Mouse (Mus musculus) neural tube, embryonic 14.5 days (tissue): Measurements from ENCODE around the gene Fam13c. TPM values are rescaled to one million over a fixed set of nuclear protein-coding genes. Genes with fewer than 3 reads are reported as not detected.
A peak's percentile ranks its signal among the peaks of the same experiment; 100 is the strongest.

Source experiments
- ATAC-seq: fragments of 200-750 bp; cut with Nextera tagmentation; 2 replicates; pipeline ENCODE4 v1.8.0; 2017; ENCODE audit warnings: low read depth, mild to moderate bottlenecking, moderate TSS enrichment, moderate library complexity
- H3K27ac ChIP-seq: fragments of 300-500 bp; sonication (generic); 2 replicates; pipeline ENCODE4 v1.5.1; 2014; ENCODE audit warnings: low read depth, mild to moderate bottlenecking, control low read depth, low read length, moderate library complexity, mixed read lengths
- H3K27me3 ChIP-seq: fragments of 300-500 bp; sonication (generic); 2 replicates; pipeline ENCODE4 v1.6.1; 2014; ENCODE audit warnings: low read length; ENCODE audit not compliant: control insufficient read depth, insufficient read depth
- H3K36me3 ChIP-seq: fragments of 300-500 bp; sonication (generic); 2 replicates; pipeline ENCODE4 v1.6.1; 2014; ENCODE audit warnings: low read length, mixed read lengths; ENCODE audit not compliant: control insufficient read depth, insufficient read depth
- H3K4me1 ChIP-seq: fragments of 300-500 bp; sonication (generic); 2 replicates; pipeline ENCODE4 v1.6.1; 2014; ENCODE audit warnings: low read length; ENCODE audit not compliant: control insufficient read depth, insufficient read depth
- H3K4me2 ChIP-seq: fragments of 300-500 bp; sonication (generic); 2 replicates; pipeline ENCODE4 v1.6.1; 2014; ENCODE audit warnings: mild to moderate bottlenecking, low read depth, low read length, control low read depth
- H3K4me3 ChIP-seq: fragments of 300-500 bp; sonication (generic); 2 replicates; pipeline ENCODE4 v1.5.1; 2014; ENCODE audit warnings: low read depth, low read length, control low read depth, mixed read lengths
- H3K9ac ChIP-seq: fragments of 300-500 bp; sonication (generic); replicated peaks from 2 replicates; pipeline ENCODE4 v1.6.1; 2014; ENCODE audit warnings: low read depth, mild to moderate bottlenecking, control low read depth, low read length, mixed read lengths
- H3K9me3 ChIP-seq: fragments of 300-500 bp; sonication (generic); 2 replicates; pipeline ENCODE4 v1.6.1; 2016; ENCODE audit warnings: low read length; ENCODE audit not compliant: control insufficient read depth
- WGBS: fragments of 180-500 bp; shearing (Covaris S2); extraction: QIAGEN DNeasy Blood & Tissue Kit; methylation state at CpG from one replicate; pipeline ENCODE4 v1.1.7; 2014; 5-methylcytosine and 5-hydroxymethylcytosine counted together
- polyA plus RNA-seq: library from polyadenylated mRNA; unstranded; fragments of >200 nt; fragmentation: Nextera tagmentation; extraction: Ambion mirVana; gene quantifications from 2 replicates; pipeline ENCODE4 v1.2.1, GENCODE M21; 2014

Gene Fam13c
- polyA plus RNA-seq, 1 experiment from 2014 or later, result 22.4 TPM

DNA sequence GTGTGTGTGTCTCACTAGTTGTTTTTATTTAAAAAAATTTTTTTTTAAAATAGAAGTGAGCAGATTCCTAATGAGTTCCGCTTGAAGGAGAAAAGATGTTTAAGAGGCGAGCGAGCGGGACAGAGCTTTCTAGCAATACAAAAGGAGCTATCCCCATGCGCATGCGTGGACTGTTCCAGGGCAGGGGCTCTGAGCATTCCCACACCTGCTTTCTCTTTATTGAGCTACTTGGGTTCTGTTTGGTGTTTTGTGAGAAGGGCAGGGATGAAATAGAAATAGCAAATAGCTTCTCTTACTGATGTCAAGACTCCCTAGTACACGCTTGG, 45.0 kb downstream of the Fam13c start:
- Histone ChIP-seq H3K27ac (peak overlapping the region; percentile 66), H3K4me2 (peak overlapping the region; percentile 39; the same call in 1 of the 2 replicates), H3K4me1 (peaks cover 10% of the 10 kb centered on the region; the same call in 1 of the 2 replicates), H3K9me3 (no peaks in the 10 kb centered on the region), H3K36me3 (peaks cover 6% of the 10 kb centered on the region; the same call in 1 of the 2 replicates), H3K27me3 (no peaks in the 10 kb centered on the region), H3K9ac (0 out of 2 replicates have a peak overlapping the region, but pooled peaks have one; percentile 39), H3K4me3 (no peak overlapping the region)
- ATAC-seq, result peak; percentile 78
- 7% methylated on average over 7 of the region's 7 CpGs for whole genome bisulfite sequencing

DNA sequence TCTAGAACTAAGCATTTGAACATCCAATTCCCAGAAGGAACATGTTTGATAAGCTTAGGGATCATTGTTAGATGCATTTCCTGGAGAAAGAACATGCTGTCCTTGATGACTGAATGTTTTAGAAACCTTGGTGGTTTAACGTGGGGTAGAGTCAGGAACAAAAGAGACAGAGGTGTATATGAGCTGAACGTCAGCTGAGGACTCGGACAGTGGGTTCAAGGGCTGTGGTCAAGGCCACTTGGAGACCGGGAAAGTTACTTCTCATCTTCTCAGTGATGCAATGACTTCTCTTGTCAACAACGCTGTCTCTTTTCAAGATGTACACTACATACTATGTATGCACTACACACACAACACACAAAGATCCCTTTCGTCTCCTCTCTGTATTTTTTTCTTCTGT, 46.4 kb downstream of the Fam13c start:
- H3K27me3 ChIP-seq, result no peaks in the 10 kb centered on the region
- H3K4me3 ChIP-seq, result no peak overlapping the region
- no peak for ATAC-seq
- 93% methylated on average over 6 of the region's 6 CpGs for WGBS
- H3K36me3 ChIP-seq, result no peaks in the 10 kb centered on the region
- no peak overlapping the region for H3K27ac ChIP-seq
- no peaks in the 10 kb centered on the region for H3K9me3 ChIP-seq
- H3K9ac ChIP-seq, result no peak overlapping the region
- H3K4me1 ChIP-seq, result peaks cover 10% of the 10 kb centered on the region; the same call in 1 of the 2 replicates
- no peak overlapping the region for H3K4me2 ChIP-seq

DNA sequence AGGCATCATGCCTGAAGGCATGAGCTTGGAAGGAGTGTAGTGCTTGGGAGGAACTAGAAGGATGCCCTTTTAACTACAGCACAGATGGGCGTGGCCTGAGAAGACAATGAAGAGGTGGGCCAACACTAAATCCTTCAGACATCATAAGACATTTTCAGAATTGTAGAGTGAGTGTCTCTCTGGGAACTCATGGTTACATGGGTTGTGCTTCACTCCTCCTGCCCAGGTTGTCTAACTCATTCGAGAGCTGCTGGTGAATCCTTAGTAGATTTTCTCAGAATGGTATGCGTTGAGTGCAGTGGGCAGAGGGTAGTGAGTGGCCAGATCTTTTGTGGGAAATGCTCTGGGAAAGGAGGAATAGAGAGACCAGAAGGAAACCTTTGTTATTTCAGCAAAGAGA, 53.6 kb downstream of the Fam13c start:
- Histone ChIP-seq H3K9ac (no peak overlapping the region), H3K9me3 (no peaks in the 10 kb centered on the region), H3K4me1 (no peaks in the 10 kb centered on the region), H3K4me3 (no peak overlapping the region), H3K4me2 (no peak overlapping the region), H3K36me3 (no peaks in the 10 kb centered on the region), H3K27ac (no peak overlapping the region), H3K27me3 (no peaks in the 10 kb centered on the region)
- no peak for ATAC-seq
- WGBS, result 94% methylated on average over 3 of the region's 3 CpGs

GRCm38 (mm10) chr10:70494441-70494840, 54.2 kb downstream of the Fam13c start:
- Histone ChIP-seq H3K4me2 (no peak overlapping the region), H3K4me3 (no peak overlapping the region), H3K4me1 (0 out of 2 replicates have a peak, but pooled peaks cover 2% of the 10 kb centered on the region), H3K9me3 (no peaks in the 10 kb centered on the region), H3K36me3 (no peaks in the 10 kb centered on the region), H3K9ac (no peak overlapping the region), H3K27me3 (no peaks in the 10 kb centered on the region), H3K27ac (no peak overlapping the region)
- WGBS, result 75% methylated on average over 2 of the region's 2 CpGs
- ATAC-seq, result no peak

DNA sequence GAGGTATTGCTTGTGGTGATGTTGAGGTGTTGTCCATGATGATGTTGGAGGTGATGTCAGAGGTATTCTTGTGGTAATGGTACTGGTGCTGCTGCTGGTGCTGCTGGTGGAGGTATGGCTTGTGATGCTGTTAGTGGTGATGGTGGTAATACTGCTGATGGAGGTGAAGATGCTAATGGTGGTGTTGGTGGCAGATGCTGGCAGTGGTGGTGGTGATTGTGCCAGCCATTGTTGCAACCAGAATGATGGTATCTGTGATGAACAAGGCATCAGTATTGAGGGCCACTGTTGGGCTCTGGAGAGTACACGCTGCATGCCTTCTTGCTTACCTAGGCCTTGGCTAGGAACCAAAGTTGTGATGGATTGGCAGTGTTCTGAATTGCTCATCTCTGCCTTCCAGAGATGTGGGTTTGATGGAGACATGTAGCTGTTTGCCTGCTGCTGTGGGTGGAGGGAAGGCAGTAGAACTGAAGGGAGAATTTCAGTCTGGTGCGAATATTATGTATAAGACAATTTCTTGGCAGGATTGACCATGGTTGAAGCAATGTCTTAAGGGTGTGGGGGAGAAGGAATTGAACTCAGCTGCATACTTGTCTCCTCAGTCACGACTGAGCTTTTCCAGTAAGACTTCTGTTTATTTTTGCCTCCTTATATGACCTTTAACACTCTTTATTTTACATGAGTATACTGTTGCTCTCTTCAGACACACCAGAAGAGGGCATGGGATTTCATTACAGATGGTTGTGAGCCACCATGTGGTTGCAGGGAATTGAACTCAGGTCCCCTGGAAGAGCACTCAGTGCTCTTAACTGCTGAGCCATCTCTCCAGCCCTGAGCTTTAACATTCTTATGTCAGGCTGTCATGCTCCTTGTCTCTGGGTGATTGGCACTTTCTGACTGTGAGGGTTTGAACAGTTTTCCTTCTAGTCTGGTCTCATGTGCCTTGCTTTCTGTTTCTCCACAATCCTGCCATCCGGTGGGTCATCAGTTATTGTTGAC, 55.1 kb downstream of the Fam13c start:
- no peaks in the 10 kb centered on the region for H3K27me3 ChIP-seq
- H3K9ac ChIP-seq, result no peak overlapping the region
- ATAC-seq, result no peak
- H3K9me3 ChIP-seq, result no peaks in the 10 kb centered on the region
- no peak overlapping the region for H3K4me3 ChIP-seq
- no peaks in the 10 kb centered on the region for H3K36me3 ChIP-seq
- 82% methylated on average over 4 of the region's 4 CpGs for WGBS
- 0 out of 2 replicates have a peak, but pooled peaks cover 3% of the 10 kb centered on the region for H3K4me1 ChIP-seq
- H3K4me2 ChIP-seq, result no peak overlapping the region
- no peak overlapping the region for H3K27ac ChIP-seq

DNA sequence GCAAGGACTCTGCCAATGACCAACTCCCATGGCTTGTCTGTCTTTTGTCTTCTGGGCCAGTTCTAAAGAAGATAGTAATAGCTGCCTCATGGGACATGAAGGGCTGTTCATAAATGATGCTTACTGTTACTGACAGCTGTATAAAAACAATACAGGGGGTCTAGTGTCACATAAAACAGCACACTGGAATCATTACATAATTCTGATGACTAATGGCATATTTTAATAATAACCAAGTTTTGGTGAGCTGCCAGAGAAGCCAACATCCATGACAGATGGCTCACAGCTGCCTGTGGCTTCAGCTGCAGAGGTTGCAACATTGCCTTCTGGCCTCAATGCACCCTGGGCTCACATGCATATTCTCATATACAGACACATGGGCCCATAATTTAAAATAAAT, 56.7 kb downstream of the Fam13c start:
- Histone ChIP-seq H3K27me3 (no peaks in the 10 kb centered on the region), H3K4me3 (no peak overlapping the region), H3K27ac (no peak overlapping the region), H3K36me3 (no peaks in the 10 kb centered on the region), H3K9ac (no peak overlapping the region), H3K4me2 (no peak overlapping the region), H3K4me1 (0 out of 2 replicates have a peak, but pooled peaks cover 3% of the 10 kb centered on the region), H3K9me3 (no peaks in the 10 kb centered on the region)
- ATAC-seq, result no peak

DNA sequence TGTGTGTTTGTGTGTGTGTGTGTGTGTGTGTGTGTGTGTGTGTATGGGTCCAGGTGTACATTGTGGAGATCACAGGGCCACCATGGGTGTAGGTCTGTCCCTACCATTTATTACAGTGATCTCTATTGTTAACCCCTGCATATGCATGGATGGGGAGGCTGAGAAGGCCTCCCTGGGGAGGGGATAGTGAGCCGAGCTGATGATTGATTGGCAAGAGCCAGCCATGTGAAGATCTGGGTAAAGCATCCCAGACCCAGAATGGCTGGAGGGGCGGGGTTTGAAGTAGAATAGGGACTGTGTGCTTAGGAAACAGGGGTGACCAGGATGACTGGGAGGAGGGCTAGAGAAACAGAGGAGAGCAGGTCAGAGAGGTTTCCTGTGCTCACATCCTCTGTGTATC, 58.0 kb downstream of the Fam13c start:
- Histone ChIP-seq H3K4me3 (no peak overlapping the region), H3K9me3 (no peaks in the 10 kb centered on the region), H3K27ac (no peak overlapping the region), H3K4me2 (no peak overlapping the region), H3K36me3 (no peaks in the 10 kb centered on the region), H3K27me3 (no peaks in the 10 kb centered on the region), H3K4me1 (0 out of 2 replicates have a peak, but pooled peaks cover 3% of the 10 kb centered on the region), H3K9ac (no peak overlapping the region)
- WGBS, result 38% methylated on average over 2 of the region's 2 CpGs
- 0 out of 2 replicates have a peak, but pooled peaks have one; percentile 17 for ATAC-seq

DNA sequence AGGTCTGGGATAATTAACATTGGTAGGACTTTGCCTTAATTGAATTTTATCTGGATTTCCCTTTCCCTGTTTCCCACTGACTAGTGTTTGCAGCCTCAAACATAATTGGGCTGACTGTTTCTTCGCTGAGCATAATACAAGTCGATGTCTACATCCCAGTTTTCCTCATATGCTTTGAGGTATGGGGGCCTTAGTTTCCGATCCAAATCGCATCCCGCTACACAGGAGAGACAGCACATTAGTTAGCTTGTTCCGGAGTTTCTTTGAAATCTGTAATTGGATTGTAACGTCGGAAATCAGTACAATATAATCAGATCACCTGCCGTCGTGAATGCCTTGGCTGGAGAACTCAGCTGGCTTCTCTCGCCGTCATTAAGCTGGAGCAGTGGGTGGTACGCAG, 59.0 kb downstream of the Fam13c start:
- no peak overlapping the region for H3K4me3 ChIP-seq
- 50% methylated on average over 13 of the region's 13 CpGs for WGBS
- H3K27me3 ChIP-seq, result no peaks in the 10 kb centered on the region
- peak overlapping the region; percentile 45; the same call in 1 of the 2 replicates for H3K27ac ChIP-seq
- H3K4me1 ChIP-seq, result 0 out of 2 replicates have a peak, but pooled peaks cover 3% of the 10 kb centered on the region
- H3K9me3 ChIP-seq, result no peaks in the 10 kb centered on the region
- H3K36me3 ChIP-seq, result no peaks in the 10 kb centered on the region
- H3K9ac ChIP-seq, result no peak overlapping the region
- no peak overlapping the region for H3K4me2 ChIP-seq
- ATAC-seq, result no peak

DNA sequence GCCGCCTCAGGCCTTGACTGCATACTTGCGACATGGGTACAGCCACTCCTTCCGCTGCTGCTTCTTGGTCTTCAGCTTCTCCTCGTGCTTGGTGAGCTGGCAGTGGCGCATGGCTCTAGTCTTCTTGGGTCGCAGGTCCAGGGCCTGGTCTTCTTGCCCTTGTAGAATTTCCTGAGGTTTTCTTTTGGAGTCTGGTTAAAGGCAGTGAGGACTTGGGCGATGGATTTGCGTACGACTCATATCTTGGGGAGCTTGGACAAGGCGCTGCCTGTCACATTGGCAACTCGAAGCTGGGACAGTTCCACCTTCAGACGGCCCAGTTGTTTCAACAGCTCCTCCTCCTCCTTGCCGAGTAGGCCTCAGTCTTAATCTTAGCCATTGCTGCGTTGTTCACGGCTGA, 64.6 kb downstream of the Fam13c start:
- H3K4me1 ChIP-seq, result peaks cover 4% of the 10 kb centered on the region; the same call in 1 of the 2 replicates
- no peak overlapping the region for H3K27ac ChIP-seq

More for the DNA sequence above, 64.6 kb downstream of the Fam13c start:
- Histone ChIP-seq H3K4me3 (no peak overlapping the region), H3K36me3 (no peaks in the 10 kb centered on the region), H3K9me3 (no peaks in the 10 kb centered on the region), H3K27me3 (no peaks in the 10 kb centered on the region), H3K9ac (no peak overlapping the region), H3K4me2 (no peak overlapping the region)
- no peak for ATAC-seq
- WGBS, result 89% methylated on average over 15 of the region's 15 CpGs
